In the genomic region with DNA sequence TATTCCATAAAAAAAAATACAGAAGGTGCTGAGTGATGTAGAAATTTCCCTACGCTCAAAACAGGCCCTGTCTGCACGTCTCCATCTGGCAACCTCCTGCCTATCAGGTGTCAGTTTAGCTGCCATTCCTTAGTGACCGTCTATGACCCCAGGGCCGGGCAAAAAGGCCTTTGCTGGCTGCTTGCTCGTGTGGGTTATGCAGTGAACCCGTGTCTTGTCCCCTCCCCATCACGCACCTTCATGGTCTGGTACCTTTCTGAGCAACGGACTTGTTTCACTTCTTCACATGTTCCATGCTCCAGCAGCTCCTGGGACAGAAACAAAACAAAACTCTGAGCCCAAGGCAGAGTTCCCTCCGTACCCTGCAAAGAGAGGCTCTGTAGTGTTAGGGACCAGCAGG, we compare ENCODE assay signal across 22 mouse cellular contexts. TPM values are rescaled to one million over a fixed set of nuclear protein-coding genes. Genes with fewer than 3 reads are reported as not detected.
DNase-seq lines count a peak whose midpoint lies in the region; ATAC-seq and TF ChIP-seq lines count a peak whose summit lies in the region.
"Had no signal": no experiment of that assay in that cellular context is flagged by ENCODE, and none has a peak within 500 bp of the region (broad histone marks: within the 10 kb centered on the region; RNA-seq: fewer than 3 reads in every experiment).

No protein-coding gene starts in this region.

- ATAC-seq in lung, postnatal 0 days, result no peak
- ATAC-seq: CD4-positive, CD25-positive, alpha-beta regulatory T cell, adult 4 months; forebrain, embryonic 14.5 days; intestine, embryonic 16.5 days had no signal

- intact Hi-C loops in gastrocnemius, adult 2 months (cut with DNase I), result no loop called here
- intact Hi-C loops in gastrocnemius, postnatal 36 days (cut with DNase I), result no loop called here

- H3ac ChIP-seq in myocyte (ENCODE audit: control insufficient read depth, insufficient read length), result no peak overlapping the region

- H3K27me3 ChIP-seq in lung, postnatal 0 days (replicated peaks; ENCODE audit: insufficient read depth, low read length), result no peaks in the 10 kb centered on the region
- no peaks in the 10 kb centered on the region for H3K27me3 ChIP-seq in myocyte (ENCODE audit: control insufficient read depth, insufficient read depth, insufficient read length)
- H3K27me3 ChIP-seq in kidney, adult 2 months (replicated peaks; ENCODE audit: control insufficient read depth, insufficient read depth, low read length), result no peaks in the 10 kb centered on the region
- H3K27me3 ChIP-seq: embryonic facial prominence, embryonic 12.5 days; heart, embryonic 12.5 days; hindbrain, embryonic 15.5 days had no signal

- H3K4me3 ChIP-seq in gastrocnemius, adult 2 months, result peak overlapping the region; percentile 24
- H3K4me3 ChIP-seq in lung, postnatal 0 days (ENCODE audit: low read depth, low read length), result no peak overlapping the region
- no peak overlapping the region for H3K4me3 ChIP-seq in lung, adult 2 months (replicated peaks; ENCODE audit: extremely low read depth, low read depth, low read length)
- H3K4me3 ChIP-seq in myocyte, result no peak overlapping the region
- no peak overlapping the region for H3K4me3 ChIP-seq in kidney, adult 2 months (ENCODE audit: insufficient read depth, low read depth, low read length)
- H3K4me3 ChIP-seq: embryonic facial prominence, embryonic 12.5 days; heart, embryonic 12.5 days; hindbrain, embryonic 15.5 days had no signal

- H3K9ac ChIP-seq in lung, postnatal 0 days (replicated peaks; ENCODE audit: low read depth), result no peak overlapping the region
- H3K9ac ChIP-seq: embryonic facial prominence, embryonic 12.5 days; heart, embryonic 12.5 days; hindbrain, embryonic 15.5 days had no signal

- H3K4me1 ChIP-seq in lung, postnatal 0 days (ENCODE audit: insufficient read depth, low read depth, low read length), result peaks cover 4% of the 10 kb centered on the region; the same call in 1 of the 2 replicates
- H3K4me1 ChIP-seq in lung, adult 2 months (ENCODE audit: control insufficient read depth, insufficient read depth, low read length), result no peaks in the 10 kb centered on the region
- no peaks in the 10 kb centered on the region for H3K4me1 ChIP-seq in kidney, adult 2 months (ENCODE audit: control insufficient read depth, insufficient read depth, low read length)

- peak overlapping the region; percentile 78 for H3K27ac ChIP-seq in gastrocnemius, adult 2 months
- H3K27ac ChIP-seq in lung, postnatal 0 days (ENCODE audit: low read length), result peak overlapping the region; percentile 47; the same call in 1 of the 2 replicates
- no peak overlapping the region for H3K27ac ChIP-seq in kidney, adult 2 months (ENCODE audit: insufficient read depth, low read depth, low read length)
- H3K27ac ChIP-seq: embryonic facial prominence, embryonic 12.5 days; hindbrain, embryonic 15.5 days had no signal

- peaks cover 17% of the 10 kb centered on the region; the same call in 1 of the 2 replicates for H3K36me3 ChIP-seq in lung, postnatal 0 days (ENCODE audit: insufficient read depth, low read length)
- H3K36me3 ChIP-seq in myocyte (ENCODE audit: control insufficient read depth, insufficient read depth), result no peaks in the 10 kb centered on the region
- no peaks in the 10 kb centered on the region for H3K36me3 ChIP-seq in kidney, adult 2 months (ENCODE audit: control insufficient read depth, insufficient read depth, low read length)

- no peak overlapping the region for H3K4me2 ChIP-seq in lung, postnatal 0 days (replicated peaks; ENCODE audit: low read depth, low read length)
- H3K4me2 ChIP-seq in myocyte (ENCODE audit: low read depth), result peak overlapping the region; percentile 26
- H3K4me2 ChIP-seq: embryonic facial prominence, embryonic 12.5 days; heart, embryonic 12.5 days; hindbrain, embryonic 15.5 days had no signal

- no peaks in the 10 kb centered on the region for H3K79me2 ChIP-seq in myocyte (ENCODE audit: control insufficient read depth, insufficient read depth)

- no peaks in the 10 kb centered on the region for H3K9me3 ChIP-seq in lung, postnatal 0 days (ENCODE audit: low read length)
- H3K9me3 ChIP-seq: embryonic facial prominence, embryonic 12.5 days; heart, embryonic 12.5 days; hindbrain, embryonic 15.5 days had no signal

- no peak for TF ChIP-seq CTCF in gastrocnemius, adult 2 months (IDR thresholded peaks at IDR 0.05)
- TF ChIP-seq CTCF in lung, postnatal 0 days (IDR thresholded peaks at IDR 0.05), result no peak
- TF ChIP-seq CTCF in lung, adult 2 months (IDR thresholded peaks at IDR 0.05; ENCODE audit: insufficient read depth, low read length), result no peak
- no peak for TF ChIP-seq CTCF in kidney, adult 2 months (conservative IDR thresholded peaks at IDR 0.05; ENCODE audit: insufficient read depth, insufficient read length, low read depth, low read length)

- peak; percentile 62 for DNase-seq in gastrocnemius, adult 2 months
- no peak for DNase-seq in gastrocnemius, postnatal 36 days
- DNase-seq in lung, postnatal 0 days (ENCODE audit: low spot score), result no peak
- DNase-seq in lung, adult 2 months, result no peak
- peak; percentile 28 to 43 for DNase-seq in B cell, adult 2 months
- DNase-seq in adrenal gland, postnatal 4 days (ENCODE audit: low spot score in 2 of 2), result no peak
- DNase-seq in kidney, adult 2 months, result no peak
- DNase-seq: adrenal gland, postnatal 10 days; cerebellum, adult 11-12 months; cerebellum, adult 9-10 months; cerebellum, postnatal 25 days; gastrocnemius, postnatal 25 days; heart, adult 18-20 months; heart, postnatal 36 days had no signal

- no peak for TF ChIP-seq POLR2A in lung, adult 2 months (IDR thresholded peaks at IDR 0.05; ENCODE audit: borderline replicate concordance, extremely low read depth, low read depth, low read length)
- no peak for TF ChIP-seq POLR2A in myocyte (IDR thresholded peaks at IDR 0.05; ENCODE audit: insufficient read length, low read depth)
- TF ChIP-seq POLR2A in kidney, adult 2 months (IDR thresholded peaks at IDR 0.05; ENCODE audit: low read depth, low read length), result no peak

- TF ChIP-seq EP300 in lung, postnatal 0 days (IDR thresholded peaks at IDR 0.05), result no peak

- WGBS in lung, postnatal 0 days, result 87% methylated on average over 9 of the region's 9 CpGs
- 83% methylated on average over 9 of the region's 9 CpGs for WGBS in lung, adult 2 months
- WGBS in kidney, adult 2 months, result 54% methylated on average over 9 of the region's 9 CpGs

TF ChIP-seq in myocyte, 11 proteins besides CTCF, POLR2A, EP300 and RAD21:
- TF ChIP-seq MAX (IDR thresholded peaks at IDR 0.05; ENCODE audit: low read depth) (no peak), REST (IDR thresholded peaks at IDR 0.05; ENCODE audit: insufficient read depth, insufficient read length) (no peak), TCF12 (IDR thresholded peaks at IDR 0.05; ENCODE audit: insufficient read depth, poor library complexity, severe bottlenecking) (no peak), E2F4 (IDR thresholded peaks at IDR 0.05; ENCODE audit: insufficient read depth) (no peak), CEBPB (IDR thresholded peaks at IDR 0.05; ENCODE audit: insufficient read depth, poor library complexity, severe bottlenecking) (no peak), MYOD1 (IDR thresholded peaks at IDR 0.05; ENCODE audit: control insufficient read depth in 1 of 3, insufficient read length in 2 of 3, low read depth in 2 of 3) (no peak), SRF (IDR thresholded peaks at IDR 0.05; ENCODE audit: control insufficient read depth, insufficient read length, low read depth) (no peak), TCF3 (IDR thresholded peaks at IDR 0.05; ENCODE audit: insufficient read length, low read depth) (no peak), MYOG (IDR thresholded peaks at IDR 0.05; ENCODE audit: control insufficient read depth in 1 of 3, insufficient read depth in 1 of 3, insufficient read length in 2 of 3, low read depth in 2 of 3) (no peak)

RNA-seq across cellular contexts. Expression of gene Polm, which starts 3.3 kb away (rescaled TPM):
- total RNA-seq in gastrocnemius, adult 2 months (2021), result 1 to 10 TPM; 1.7 to 3.1 TPM
- 1 to 10 TPM; 1.9 to 2.3 TPM for total RNA-seq in gastrocnemius, postnatal 36 days (2021)
- 5.9 and 8.2 TPM in 2 replicates for polyA plus RNA-seq in lung, postnatal 0 days (2015; fragmentation: Nextera tagmentation; extraction: Ambion mirVana)
- polyA plus RNA-seq in lung, adult 2 months (2012; rRNA removed), result 28.1 and 34.2 TPM in 2 replicates
- polyA plus RNA-seq in myocyte (2012; fragmentation: generic; extraction: Trizol), result 4.3 TPM
- 10 to 100 TPM; 15.9 to 18.3 TPM for total RNA-seq in adrenal gland, postnatal 4 days (2021)
- 14.7 and 19.5 TPM in 2 replicates for polyA plus RNA-seq in kidney, adult 2 months (2012; rRNA removed)

RNA-seq across cellular contexts. Expression of gene Aebp1, which starts 27.2 kb away (rescaled TPM):
- total RNA-seq in gastrocnemius, adult 2 months (2021), result 10 to 100 TPM; 52.8 to 72.3 TPM
- 10 to 100 TPM; 28.2 to 55.2 TPM for total RNA-seq in gastrocnemius, postnatal 36 days (2021)
- polyA plus RNA-seq in lung, postnatal 0 days (2015; fragmentation: Nextera tagmentation; extraction: Ambion mirVana), result 21.8 and 22.3 TPM in 2 replicates
- 79.4 and 84.8 TPM in 2 replicates for polyA plus RNA-seq in lung, adult 2 months (2012; rRNA removed)
- 103 TPM for polyA plus RNA-seq in myocyte (2012; fragmentation: generic; extraction: Trizol)
- total RNA-seq in adrenal gland, postnatal 4 days (2021), result 100 to 1,000 TPM; 293 to 325 TPM
- polyA plus RNA-seq in kidney, adult 2 months (2012; rRNA removed), result 91.4 and 96.7 TPM in 2 replicates
- total RNA-seq: MEL had no signal

RNA-seq across cellular contexts. Expression of gene Pgam2, which starts 31.0 kb away (rescaled TPM):
- total RNA-seq in gastrocnemius, adult 2 months (2021), result 1,000 to 10,000 TPM; 2,835 to 2,943 TPM
- total RNA-seq in gastrocnemius, postnatal 36 days (2021), result 1,000 to 10,000 TPM; 3,227 to 4,326 TPM
- polyA plus RNA-seq in lung, postnatal 0 days (2015; fragmentation: Nextera tagmentation; extraction: Ambion mirVana), result 28.8 and 29.8 TPM in 2 replicates
- 14.4 and 79.5 TPM in 2 replicates for polyA plus RNA-seq in lung, adult 2 months (2012; rRNA removed)
- polyA plus RNA-seq in myocyte (2012; fragmentation: generic; extraction: Trizol), result 349 TPM
- 10 to 100 TPM; 21.8 to 42.5 TPM for total RNA-seq in adrenal gland, postnatal 4 days (2021)
- polyA plus RNA-seq in kidney, adult 2 months (2012; rRNA removed), result 113 and 157 TPM in 2 replicates

RNA-seq across cellular contexts. Expression of gene Pold2, which starts 43.6 kb away (rescaled TPM):
- 10 to 100 TPM; 39.7 to 48.5 TPM for total RNA-seq in gastrocnemius, adult 2 months (2021)
- 10 to 100 TPM; 34.5 to 37.1 TPM for total RNA-seq in gastrocnemius, postnatal 36 days (2021)
- polyA plus RNA-seq in lung, postnatal 0 days (2015; fragmentation: Nextera tagmentation; extraction: Ambion mirVana), result 30.1 and 34.1 TPM in 2 replicates
- polyA plus RNA-seq in lung, adult 2 months (2012; rRNA removed), result 80.3 and 102 TPM in 2 replicates
- 101 TPM for polyA plus RNA-seq in myocyte (2012; fragmentation: generic; extraction: Trizol)
- total RNA-seq in adrenal gland, postnatal 4 days (2021), result 10 to 100 TPM; 61.2 to 78.6 TPM
- polyA plus RNA-seq in kidney, adult 2 months (2012; rRNA removed), result 50.2 and 70.7 TPM in 2 replicates

RNA-seq across cellular contexts. Expression of gene Dbnl, which starts 46.2 kb away (rescaled TPM):
- total RNA-seq in gastrocnemius, adult 2 months (2021), result 10 to 100 TPM; 10.7 to 14.0 TPM
- 10 to 100 TPM; 10.7 to 11.2 TPM for total RNA-seq in gastrocnemius, postnatal 36 days (2021)
- polyA plus RNA-seq in lung, postnatal 0 days (2015; fragmentation: Nextera tagmentation; extraction: Ambion mirVana), result 98.0 and 99.7 TPM in 2 replicates
- polyA plus RNA-seq in lung, adult 2 months (2012; rRNA removed), result 69.8 and 91.4 TPM in 2 replicates
- polyA plus RNA-seq in myocyte (2012; fragmentation: generic; extraction: Trizol), result 71.0 TPM
- 10 to 100 TPM; 64.8 to 72.0 TPM for total RNA-seq in adrenal gland, postnatal 4 days (2021)
- polyA plus RNA-seq in kidney, adult 2 months (2012; rRNA removed), result 49.6 and 52.5 TPM in 2 replicates

Comparison
In these comparisons a context has a peak if more than half of its experiments do, and no peak if none do; other contexts are left out.
1. DNase-seq: peak in gastrocnemius, adult 2 months (single experiment) and B cell, adult 2 months (2 of 2); none in gastrocnemius, postnatal 36 days (0 of 2), lung, postnatal 0 days (single experiment), lung, adult 2 months (single experiment), adrenal gland, postnatal 4 days (0 of 2) and kidney, adult 2 months (single experiment).